Mouse (Mus musculus) kidney, adult 9 months (tissue): ENCODE data around the gene Klhl41.
"Not testable (repeated sequence)": the region's sequence is repeated elsewhere in the genome, so short reads cannot be mapped to it uniquely, and the experiment has no call there.

Experiments
- DNase-seq: peaks from one replicate; pipeline ENCODE4 v3.0.0; 2022

Klhl41 gene

GRCm38 (mm10) chr2:69669853-69670252 lies at the start of gene Klhl41:
Klhl41 (plus strand) TSS chr2:69670120.
- DNase-seq: no peak

- DNase-seq: no peak
These were observed 40.7 kb upstream of the Klhl41 start for GRCm38 (mm10) chr2:69629215-69629614.

GRCm38 (mm10) chr2:69629914-69630313 lies 40.0 kb upstream of the Klhl41 start:
- no peak for DNase-seq

- DNase-seq: no peak
These were observed 39.1 kb upstream of the Klhl41 start for GRCm38 (mm10) chr2:69630792-69631191.

- DNase-seq: no peak
These were observed 38.5 kb upstream of the Klhl41 start for GRCm38 (mm10) chr2:69631449-69631848.

GRCm38 (mm10) chr2:69635064-69635701 lies 34.7 kb upstream of the Klhl41 start:
- DNase-seq: peak; percentile 53

GRCm38 (mm10) chr2:69635807-69636206 lies 34.1 kb upstream of the Klhl41 start:
- DNase-seq: peak; percentile 68

GRCm38 (mm10) chr2:69637989-69638388 lies 31.9 kb upstream of the Klhl41 start:
- not testable (repeated sequence) for DNase-seq

- DNase-seq: peak; percentile 68
These were observed 29.8 kb upstream of the Klhl41 start for GRCm38 (mm10) chr2:69640100-69640499.

- no peak for DNase-seq
These were observed 24.8 kb upstream of the Klhl41 start for GRCm38 (mm10) chr2:69644968-69645617.

- DNase-seq: peak; percentile 92
These were observed 23.0 kb upstream of the Klhl41 start, which contains the start of gene Bbs5 for GRCm38 (mm10) chr2:69646726-69647490. Bbs5 (plus strand) TSS chr2:69647171.

GRCm38 (mm10) chr2:69649716-69650115 lies 20.2 kb upstream of the Klhl41 start:
- no peak for DNase-seq

- no peak for DNase-seq
These were observed 10.6 kb upstream of the Klhl41 start for GRCm38 (mm10) chr2:69659326-69659725.

- DNase-seq: no peak
These were observed 6.0 kb upstream of the Klhl41 start for GRCm38 (mm10) chr2:69663827-69664476.

- DNase-seq: no peak
These were observed 2.3 kb upstream of the Klhl41 start for GRCm38 (mm10) chr2:69667656-69668055.

- no peak for DNase-seq
These were observed 1.5 kb upstream of the Klhl41 start for GRCm38 (mm10) chr2:69668414-69668813.

GRCm38 (mm10) chr2:69673723-69674122 lies 3.8 kb downstream of the Klhl41 start:
- no peak for DNase-seq

- no peak for DNase-seq
These were observed 5.3 kb downstream of the Klhl41 start for GRCm38 (mm10) chr2:69675266-69675665.

- DNase-seq: peak; percentile 26
These were observed 6.8 kb downstream of the Klhl41 start for GRCm38 (mm10) chr2:69676713-69677112.

GRCm38 (mm10) chr2:69677215-69677614 lies 7.3 kb downstream of the Klhl41 start:
- DNase-seq: not testable (repeated sequence)

GRCm38 (mm10) chr2:69679990-69680389 lies 10.1 kb downstream of the Klhl41 start:
- no peak for DNase-seq

- DNase-seq: no peak
These were observed 12.0 kb downstream of the Klhl41 start for GRCm38 (mm10) chr2:69681931-69682330.
